8 mouse cellular contexts compared by ENCODE assay signal in genomic region chr6:125096597-125097345, GRCm38 (mm10). TPM values are rescaled to one million over a fixed set of nuclear protein-coding genes. Genes with fewer than 3 reads are reported as not detected.
DNase-seq lines count a peak whose midpoint lies in the region; ATAC-seq and TF ChIP-seq lines count a peak whose summit lies in the region.

No protein-coding gene starts in this region.

- peak overlapping the region; percentile 95 for H3K27ac ChIP-seq in hindbrain, embryonic 16.5 days (ENCODE audit: low read depth, low read length)
- H3K27ac ChIP-seq in limb, embryonic 14.5 days (replicated peaks; ENCODE audit: low read depth, low read length), result peak overlapping the region; percentile 86
- H3K27ac ChIP-seq in midbrain, embryonic 14.5 days (replicated peaks; ENCODE audit: low read depth, low read length), result peak overlapping the region; percentile 95

- DNase-seq in frontal cortex, postnatal 36 days (ENCODE audit: low spot score in 2 of 2), result peak; percentile 23 to 28
- no peak for DNase-seq in frontal cortex, adult 2 months (ENCODE audit: extremely low spot score in 1 of 2, low spot score in 1 of 2)
- peak; percentile 64 to 69 for DNase-seq in cerebellum, adult 18-20 months
- DNase-seq in gastrocnemius, adult 8-10 months (ENCODE audit: low spot score in 2 of 2), result peak; percentile 61 to 63
- peak; percentile 50 for DNase-seq in limb, embryonic 14.5 days (ENCODE audit: low spot score)
- DNase-seq in midbrain, embryonic 14.5 days, result peak; percentile 72
- peak; percentile 58 to 84 for DNase-seq in spleen, postnatal 4 days (ENCODE audit: low spot score in 2 of 2)

- H3K4me2 ChIP-seq in hindbrain, embryonic 16.5 days (ENCODE audit: low read length), result peak overlapping the region; percentile 91
- H3K4me2 ChIP-seq in limb, embryonic 14.5 days (replicated peaks; ENCODE audit: low read depth, low read length, severe bottlenecking), result peak overlapping the region; percentile 82
- peak overlapping the region; percentile 85 for H3K4me2 ChIP-seq in midbrain, embryonic 14.5 days (ENCODE audit: low read length)

- H3K27me3 ChIP-seq in hindbrain, embryonic 16.5 days (replicated peaks; ENCODE audit: control insufficient read depth, insufficient read depth, low read length), result no peaks in the 10 kb centered on the region
- H3K27me3 ChIP-seq in limb, embryonic 14.5 days (ENCODE audit: control insufficient read depth, insufficient read depth, low read length), result no peaks in the 10 kb centered on the region
- H3K27me3 ChIP-seq in midbrain, embryonic 14.5 days (ENCODE audit: control insufficient read depth, insufficient read depth, low read length), result no peaks in the 10 kb centered on the region

- peak overlapping the region; percentile 86 for H3K4me3 ChIP-seq in hindbrain, embryonic 16.5 days (ENCODE audit: low read length)
- H3K4me3 ChIP-seq in limb, embryonic 14.5 days (replicated peaks; ENCODE audit: low read length), result peak overlapping the region; percentile 96
- peak overlapping the region; percentile 98 for H3K4me3 ChIP-seq in midbrain, embryonic 14.5 days (replicated peaks; ENCODE audit: low read depth, low read length)

- peaks cover 35% of the 10 kb centered on the region for H3K4me1 ChIP-seq in hindbrain, embryonic 16.5 days (ENCODE audit: control insufficient read depth, insufficient read depth, low read depth, low read length)
- H3K4me1 ChIP-seq in limb, embryonic 14.5 days (ENCODE audit: control insufficient read depth, insufficient read depth, low read length), result peaks cover 24% of the 10 kb centered on the region
- H3K4me1 ChIP-seq in midbrain, embryonic 14.5 days (ENCODE audit: control insufficient read depth, insufficient read depth, low read length), result peaks cover 33% of the 10 kb centered on the region

- TF ChIP-seq POLR2A in limb, embryonic 14.5 days (IDR thresholded peaks at IDR 0.05; ENCODE audit: borderline replicate concordance, extremely low read depth, insufficient read depth, insufficient read length), result no peak

- peak; percentile 48 for ATAC-seq in hindbrain, embryonic 16.5 days
- ATAC-seq in limb, embryonic 14.5 days (ENCODE audit: low FRiP score, low read depth), result 0 out of 2 replicates have a peak, but pooled peaks have one; percentile 28
- ATAC-seq in midbrain, embryonic 14.5 days (ENCODE audit: low FRiP score, low TSS enrichment), result peak; percentile 51

- H3K9ac ChIP-seq in hindbrain, embryonic 16.5 days (ENCODE audit: low read depth, low read length), result peak overlapping the region; percentile 95
- H3K9ac ChIP-seq in limb, embryonic 14.5 days (ENCODE audit: low read depth, low read length, severe bottlenecking), result peak overlapping the region; percentile 88
- peak overlapping the region; percentile 92 for H3K9ac ChIP-seq in midbrain, embryonic 14.5 days (replicated peaks; ENCODE audit: low read length)

- whole genome bisulfite sequencing in hindbrain, embryonic 16.5 days, result 0% methylated on average over 40 of the region's 44 CpGs
- 1% methylated on average over 35 of the region's 44 CpGs for WGBS in limb, embryonic 14.5 days
- under 1% methylated on average over 40 of the region's 44 CpGs for WGBS in midbrain, embryonic 14.5 days

- no peaks in the 10 kb centered on the region for H3K9me3 ChIP-seq in hindbrain, embryonic 16.5 days (ENCODE audit: control insufficient read depth, low read length)
- H3K9me3 ChIP-seq in limb, embryonic 14.5 days (ENCODE audit: control insufficient read depth, low read length), result no peaks in the 10 kb centered on the region
- no peaks in the 10 kb centered on the region for H3K9me3 ChIP-seq in midbrain, embryonic 14.5 days (ENCODE audit: control insufficient read depth, low read length)

- peaks cover 17% of the 10 kb centered on the region for H3K36me3 ChIP-seq in hindbrain, embryonic 16.5 days (ENCODE audit: control insufficient read depth, insufficient read depth, low read length)
- peaks cover 44% of the 10 kb centered on the region for H3K36me3 ChIP-seq in limb, embryonic 14.5 days (ENCODE audit: control insufficient read depth, insufficient read depth, low read length)
- peaks cover 41% of the 10 kb centered on the region for H3K36me3 ChIP-seq in midbrain, embryonic 14.5 days (ENCODE audit: control insufficient read depth, insufficient read depth, low read length)

RNA-seq across cellular contexts. Expression of gene Chd4, which starts 1.0 kb away (rescaled TPM):
- polyA plus RNA-seq in frontal cortex, adult 2 months (2012; rRNA removed), result 91.3 and 103 TPM in 2 replicates
- 10 to 100 TPM; 72.6 to 77.3 (median 74.3) TPM for total RNA-seq in gastrocnemius, adult 8-10 months (2022)
- 66.6 and 68.4 TPM in 2 replicates for polyA plus RNA-seq in hindbrain, embryonic 16.5 days (2015; fragmentation: Nextera tagmentation; extraction: Ambion mirVana)
- polyA plus RNA-seq in limb, embryonic 14.5 days (2012; rRNA removed), result 75.0 and 89.7 TPM in 2 replicates
- polyA plus RNA-seq in limb, embryonic 14.5 days (2014; fragmentation: Nextera tagmentation; extraction: Ambion mirVana), result 78.6 and 81.8 TPM in 2 replicates
- polyA plus RNA-seq in midbrain, embryonic 14.5 days (2014; fragmentation: Nextera tagmentation; extraction: Ambion mirVana), result 70.7 and 90.6 TPM in 2 replicates

RNA-seq across cellular contexts. Expression of gene Lpar5, which starts 29.1 kb away (rescaled TPM):
- polyA plus RNA-seq in frontal cortex, adult 2 months (2012; rRNA removed), result 0.94 and 1.4 TPM in 2 replicates
- under 1 TPM in 1 of 4 experiments, not detected in 3; 0.20 TPM for total RNA-seq in gastrocnemius, adult 8-10 months (2022)
- 0.36 and 0.85 TPM in 2 replicates for polyA plus RNA-seq in hindbrain, embryonic 16.5 days (2015; fragmentation: Nextera tagmentation; extraction: Ambion mirVana)
- 3.9 and 5.0 TPM in 2 replicates for polyA plus RNA-seq in limb, embryonic 14.5 days (2012; rRNA removed)
- polyA plus RNA-seq in limb, embryonic 14.5 days (2014; fragmentation: Nextera tagmentation; extraction: Ambion mirVana), result 2.5 and 4.0 TPM in 2 replicates
- polyA plus RNA-seq in midbrain, embryonic 14.5 days (2014; fragmentation: Nextera tagmentation; extraction: Ambion mirVana), result 0.45 and 0.77 TPM in 2 replicates

RNA-seq across cellular contexts. Expression of gene Nop2, which starts 34.9 kb away (rescaled TPM):
- polyA plus RNA-seq in frontal cortex, adult 2 months (2012; rRNA removed), result 22.0 and 22.3 TPM in 2 replicates
- 10 to 100 TPM; 16.3 to 21.1 (median 19.0) TPM for total RNA-seq in gastrocnemius, adult 8-10 months (2022)
- 48.6 and 50.7 TPM in 2 replicates for polyA plus RNA-seq in hindbrain, embryonic 16.5 days (2015; fragmentation: Nextera tagmentation; extraction: Ambion mirVana)
- 43.7 and 48.5 TPM in 2 replicates for polyA plus RNA-seq in limb, embryonic 14.5 days (2012; rRNA removed)
- 54.2 TPM in 2 replicates for polyA plus RNA-seq in limb, embryonic 14.5 days (2014; fragmentation: Nextera tagmentation; extraction: Ambion mirVana)
- 42.7 and 46.3 TPM in 2 replicates for polyA plus RNA-seq in midbrain, embryonic 14.5 days (2014; fragmentation: Nextera tagmentation; extraction: Ambion mirVana)

RNA-seq across cellular contexts. Expression of gene Acrbp, which starts 47.3 kb away (rescaled TPM):
- 23.0 and 23.9 TPM in 2 replicates for polyA plus RNA-seq in frontal cortex, adult 2 months (2012; rRNA removed)
- 1 to 10 TPM in 3 of 4 experiments, under 1 TPM in 1; 0.97 to 2.5 (median 1.5) TPM for total RNA-seq in gastrocnemius, adult 8-10 months (2022)
- polyA plus RNA-seq in hindbrain, embryonic 16.5 days (2015; fragmentation: Nextera tagmentation; extraction: Ambion mirVana), result 18.2 and 20.9 TPM in 2 replicates
- polyA plus RNA-seq in limb, embryonic 14.5 days (2012; rRNA removed), result 28.9 and 31.3 TPM in 2 replicates
- polyA plus RNA-seq in limb, embryonic 14.5 days (2014; fragmentation: Nextera tagmentation; extraction: Ambion mirVana), result 9.4 and 13.9 TPM in 2 replicates
- 16.3 and 16.7 TPM in 2 replicates for polyA plus RNA-seq in midbrain, embryonic 14.5 days (2014; fragmentation: Nextera tagmentation; extraction: Ambion mirVana)

RNA-seq across cellular contexts. Expression of gene Iffo1, which starts 48.3 kb away (rescaled TPM):
- 86.9 and 94.3 TPM in 2 replicates for polyA plus RNA-seq in frontal cortex, adult 2 months (2012; rRNA removed)
- total RNA-seq in gastrocnemius, adult 8-10 months (2022), result 1 to 10 TPM; 6.6 to 8.9 (median 7.5) TPM
- polyA plus RNA-seq in hindbrain, embryonic 16.5 days (2015; fragmentation: Nextera tagmentation; extraction: Ambion mirVana), result 20.3 and 21.9 TPM in 2 replicates
- polyA plus RNA-seq in limb, embryonic 14.5 days (2012; rRNA removed), result 64.7 and 78.6 TPM in 2 replicates
- polyA plus RNA-seq in limb, embryonic 14.5 days (2014; fragmentation: Nextera tagmentation; extraction: Ambion mirVana), result 25.9 and 34.1 TPM in 2 replicates
- polyA plus RNA-seq in midbrain, embryonic 14.5 days (2014; fragmentation: Nextera tagmentation; extraction: Ambion mirVana), result 15.8 and 18.2 TPM in 2 replicates

Comparison
In these comparisons a context has a peak if more than half of its experiments do, and no peak if none do; other contexts are left out.
1. DNase-seq: peak in frontal cortex, postnatal 36 days (2 of 2), cerebellum, adult 18-20 months (2 of 2), gastrocnemius, adult 8-10 months (2 of 2), limb, embryonic 14.5 days (single experiment), midbrain, embryonic 14.5 days (single experiment) and spleen, postnatal 4 days (2 of 2); none in frontal cortex, adult 2 months (0 of 2).
2. Peak in every context shown above with its lines, with median percentiles within 50 percentile points of each other: ATAC-seq, H3K27ac ChIP-seq, H3K4me2 ChIP-seq, H3K4me3 ChIP-seq and H3K9ac ChIP-seq.